Mouse (Mus musculus) thymus, adult 2 months (tissue): Measurements from ENCODE around the gene Wwox.

Experiments
- CTCF ChIP-seq: fragments of 200-500 bp; IDR thresholded peaks from 2 replicates; pipeline ENCODE4 v1.5.1; 2012; ENCODE audit warnings: mild to moderate bottlenecking, control low read depth, low read length, moderate library complexity, borderline replicate concordance; ENCODE audit not compliant: control insufficient read depth, poor library complexity, insufficient read depth; ENCODE audit errors: extremely low read depth
- POLR2A ChIP-seq: fragments of 200-500 bp; IDR thresholded peaks from 2 replicates; pipeline ENCODE4 v1.6.1; 2012; ENCODE audit warnings: mild to moderate bottlenecking, low read length, control low read depth, moderate library complexity; ENCODE audit not compliant: control insufficient read depth, poor library complexity, insufficient read depth; ENCODE audit errors: extremely low read depth

DNA sequence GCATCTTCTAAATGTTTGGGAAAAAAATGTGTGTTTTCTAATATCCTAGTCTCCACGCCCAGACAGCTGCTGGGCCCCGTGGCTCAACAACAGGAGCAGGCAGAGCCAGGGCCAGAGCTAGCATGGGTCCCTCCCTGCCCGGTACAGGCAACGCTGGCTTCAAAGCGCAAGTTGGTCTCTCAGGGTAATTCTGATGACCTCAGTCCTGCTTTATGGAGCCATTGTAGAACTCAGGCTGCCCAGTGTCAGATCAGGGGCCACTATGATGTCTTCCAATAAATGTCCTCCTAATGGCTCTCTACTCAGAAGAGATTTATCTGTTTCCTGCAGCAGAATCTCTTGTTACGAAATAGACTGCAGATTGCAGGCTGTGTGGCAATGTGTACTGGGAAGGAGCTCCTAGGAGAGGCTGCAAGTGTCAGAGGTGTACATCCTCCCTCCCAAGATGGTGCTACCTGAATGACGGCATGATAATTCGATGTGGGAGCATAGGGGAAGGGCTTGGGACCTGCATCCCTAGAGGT is 392.9 kb downstream of the Wwox start:
- TF ChIP-seq CTCF = no peak
- TF ChIP-seq POLR2A = no peak
